Mouse (Mus musculus) midbrain, embryonic 11.5 days (tissue): ENCODE results near the gene Aqp2. TPM values are rescaled to one million over a fixed set of nuclear protein-coding genes. Genes with fewer than 3 reads are reported as not detected.

Experiments
- ATAC-seq: fragments of 200-750 bp; cut with Nextera tagmentation; 2 replicates; pipeline ENCODE4 v1.8.0; 2017; ENCODE audit warnings: moderate TSS enrichment, moderate library complexity; ENCODE audit not compliant: low FRiP score
- DNase-seq: peaks from one replicate; pipeline ENCODE4 v3.0.0; 2015; ENCODE audit warnings: low spot score; ENCODE audit errors: missing footprints
- H3K27ac ChIP-seq: fragments of 300-500 bp; sonication (generic); 2 replicates; pipeline ENCODE4 v1.5.1; 2014; ENCODE audit warnings: low read depth, low read length
- H3K27me3 ChIP-seq: fragments of 300-500 bp; sonication (generic); 2 replicates; pipeline ENCODE4 v1.6.1; 2014; ENCODE audit warnings: mild to moderate bottlenecking, low read length, moderate library complexity, mixed read lengths; ENCODE audit not compliant: control insufficient read depth, insufficient read depth
- H3K36me3 ChIP-seq: fragments of 300-500 bp; sonication (generic); 2 replicates; pipeline ENCODE4 v1.6.1; 2014; ENCODE audit warnings: mild to moderate bottlenecking, low read length, moderate library complexity, mixed read lengths; ENCODE audit not compliant: control insufficient read depth, insufficient read depth
- H3K4me1 ChIP-seq: fragments of 300-500 bp; sonication (generic); 2 replicates; pipeline ENCODE4 v1.6.1; 2014; ENCODE audit warnings: low read length; ENCODE audit not compliant: control insufficient read depth, insufficient read depth
- H3K4me2 ChIP-seq: fragments of 300-500 bp; sonication (generic); 2 replicates; pipeline ENCODE4 v1.6.1; 2014; ENCODE audit warnings: mild to moderate bottlenecking, moderate library complexity
- H3K4me3 ChIP-seq: fragments of 300-500 bp; sonication (generic); 2 replicates; pipeline ENCODE4 v1.5.1; 2014; ENCODE audit warnings: low read depth, low read length
- H3K9ac ChIP-seq: fragments of 300-500 bp; sonication (generic); 2 replicates; pipeline ENCODE4 v1.6.1; 2014; ENCODE audit warnings: low read length
- H3K9me3 ChIP-seq: fragments of 300-500 bp; sonication (generic); 2 replicates; pipeline ENCODE4 v1.6.1; 2016; ENCODE audit warnings: low read length; ENCODE audit not compliant: control insufficient read depth
- WGBS: fragments of 180-500 bp; shearing (Covaris S2); extraction: QIAGEN DNeasy Blood & Tissue Kit; methylation state at CpG from one replicate; pipeline ENCODE4 v1.1.7; 2014; 5-methylcytosine and 5-hydroxymethylcytosine counted together
- polyA plus RNA-seq: library from polyadenylated mRNA; unstranded; fragments of >200 nt; fragmentation: Nextera tagmentation; extraction: Ambion mirVana; gene quantifications from 2 replicates; pipeline ENCODE4 v1.2.1, GENCODE M21; 2014

Gene Aqp2
- polyA plus RNA-seq, 1 experiment from 2014 or later = not detected

- H3K4me2 ChIP-seq = no peak overlapping the region
- DNase-seq (no peak), ATAC-seq (no peak)
- no peak overlapping the region for H3K27ac ChIP-seq
- H3K36me3 ChIP-seq = no peaks in the 10 kb centered on the region
- H3K9me3 ChIP-seq = no peaks in the 10 kb centered on the region
- H3K4me3 ChIP-seq = no peak overlapping the region
- H3K27me3 ChIP-seq = peaks cover 91% of the 10 kb centered on the region
- WGBS = 87% methylated on average over 3 of the region's 3 CpGs
- H3K9ac ChIP-seq = no peak overlapping the region
- peaks cover 19% of the 10 kb centered on the region for H3K4me1 ChIP-seq
These were observed 7.7 kb downstream of the Aqp2 start for GRCm38 (mm10) chr15:99586525-99586924.

GRCm38 (mm10) chr15:99589237-99589636, 10.4 kb downstream of the Aqp2 start:
- no peak for DNase-seq
- ATAC-seq = no peak
- 3% methylated on average over 9 of the region's 9 CpGs for WGBS
- H3K27ac ChIP-seq = no peak overlapping the region
- H3K36me3 ChIP-seq = no peaks in the 10 kb centered on the region
- peaks cover 15% of the 10 kb centered on the region for H3K4me1 ChIP-seq
- H3K4me2 ChIP-seq = no peak overlapping the region
- H3K4me3 ChIP-seq = no peak overlapping the region
- no peak overlapping the region for H3K9ac ChIP-seq
- no peaks in the 10 kb centered on the region for H3K9me3 ChIP-seq
- peaks cover 93% of the 10 kb centered on the region for H3K27me3 ChIP-seq

- 20% methylated on average over 7 of the region's 7 CpGs for WGBS
- H3K27me3 ChIP-seq = peaks cover 88% of the 10 kb centered on the region
These were observed 10.8 kb downstream of the Aqp2 start for GRCm38 (mm10) chr15:99589704-99590103.

DNA sequence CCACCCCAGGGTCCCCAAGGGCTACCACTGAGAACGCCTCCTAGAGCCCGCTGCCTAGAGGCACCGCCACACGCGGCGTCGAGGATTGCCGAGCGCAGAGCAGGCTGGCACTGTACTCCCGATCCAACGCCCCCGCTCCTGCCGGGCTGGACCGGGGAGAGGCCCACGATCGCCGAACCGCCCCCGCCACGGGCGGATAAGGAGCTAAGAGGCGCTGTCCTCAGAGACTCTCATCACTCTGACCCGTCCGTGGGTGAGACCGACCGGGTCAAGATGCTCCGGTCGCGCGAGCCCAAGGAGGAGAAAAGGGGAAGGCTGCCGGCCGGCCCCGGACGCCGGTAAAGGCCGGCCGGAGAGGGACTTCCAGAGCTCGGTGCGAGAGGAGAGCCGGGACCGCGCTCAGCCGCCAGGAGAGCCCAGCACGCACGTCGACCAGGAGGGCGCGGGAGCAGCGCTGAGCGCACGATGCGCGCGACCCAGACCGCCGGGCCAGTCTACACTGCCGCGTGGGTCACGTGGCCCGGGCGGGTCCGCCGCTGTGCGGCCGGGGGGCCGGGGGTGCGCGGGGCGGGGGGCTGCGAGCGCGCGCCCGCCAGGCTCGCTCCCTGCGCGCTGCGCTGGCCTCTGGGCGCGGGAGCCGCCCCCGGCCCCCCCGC, 11.7 kb downstream of the Aqp2 start, which contains the start of gene Aqp5:
Gene Aqp5, plus strand, starts transcription at position 354 of the 656 bp plus-strand sequence.
- Histone ChIP-seq H3K27ac (no peak within 1 kb of the TSS), H3K9ac (peak within 1 kb of the TSS; percentile 27), H3K27me3 (peaks cover 82% of the 10 kb centered on the region), H3K4me1 (peaks cover 5% of the 10 kb centered on the region; the same call in 1 of the 2 replicates), H3K36me3 (no peaks in the 10 kb centered on the region), H3K4me3 (peak within 1 kb of the TSS; percentile 37), H3K9me3 (no peaks in the 10 kb centered on the region), H3K4me2 (peak within 1 kb of the TSS; percentile 46)
- DNase-seq (peak; percentile 91), ATAC-seq (peak; percentile 75)
- WGBS = 2% methylated on average over 57 of the region's 83 CpGs

More at GRCm38 (mm10) chr15:99589704-99590103, 10.8 kb downstream of the Aqp2 start:
- ATAC-seq (no peak), DNase-seq (no peak)
- Histone ChIP-seq H3K4me2 (no peak overlapping the region), H3K9me3 (no peaks in the 10 kb centered on the region), H3K4me1 (peaks cover 10% of the 10 kb centered on the region), H3K9ac (no peak overlapping the region), H3K36me3 (no peaks in the 10 kb centered on the region), H3K4me3 (no peak overlapping the region), H3K27ac (no peak overlapping the region)

- ATAC-seq (no peak), DNase-seq (no peak)
- Histone ChIP-seq H3K9ac (no peak overlapping the region), H3K27me3 (peaks cover 70% of the 10 kb centered on the region), H3K4me3 (no peak overlapping the region), H3K9me3 (no peaks in the 10 kb centered on the region), H3K4me1 (peaks cover 5% of the 10 kb centered on the region; the same call in 1 of the 2 replicates), H3K27ac (no peak overlapping the region), H3K4me2 (no peak overlapping the region), H3K36me3 (no peaks in the 10 kb centered on the region)
- WGBS = 80% methylated on average over 8 of the region's 8 CpGs
These were observed 13.3 kb downstream of the Aqp2 start for GRCm38 (mm10) chr15:99592177-99592576.

- Histone ChIP-seq H3K4me1 (peaks cover 5% of the 10 kb centered on the region), H3K4me2 (no peak overlapping the region), H3K27ac (no peak overlapping the region), H3K36me3 (no peaks in the 10 kb centered on the region), H3K9ac (no peak overlapping the region), H3K9me3 (no peaks in the 10 kb centered on the region), H3K4me3 (no peak overlapping the region), H3K27me3 (peaks cover 68% of the 10 kb centered on the region)
- no peak for DNase-seq
- 87% methylated on average over 5 of the region's 5 CpGs for WGBS
- no peak for ATAC-seq
These were observed 14.0 kb downstream of the Aqp2 start for GRCm38 (mm10) chr15:99592877-99593276.

DNA sequence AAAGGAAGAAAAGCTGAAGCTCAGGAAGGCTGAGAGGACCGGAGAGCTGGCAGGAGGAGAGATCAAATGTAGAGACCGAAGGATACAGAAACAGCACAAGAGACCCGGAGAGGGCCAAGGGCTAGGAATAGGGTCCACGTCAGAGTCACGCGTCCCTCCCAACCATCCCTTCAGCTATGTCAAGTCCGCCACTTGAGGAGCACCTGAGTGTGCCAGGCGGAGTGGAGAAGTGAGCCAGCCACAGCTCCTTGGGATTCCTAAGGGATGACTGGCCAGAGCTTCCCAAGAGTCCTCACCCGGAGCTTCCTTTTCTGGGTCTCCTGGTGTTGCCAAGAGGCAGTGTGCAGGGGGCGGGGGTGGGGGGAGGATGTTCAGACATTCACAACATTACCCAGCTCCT, 16.1 kb downstream of the Aqp2 start:
- Histone ChIP-seq H3K4me1 (peaks cover 10% of the 10 kb centered on the region), H3K9ac (no peak overlapping the region), H3K4me2 (no peak overlapping the region), H3K4me3 (no peak overlapping the region), H3K27ac (no peak overlapping the region), H3K36me3 (no peaks in the 10 kb centered on the region), H3K27me3 (peaks cover 48% of the 10 kb centered on the region), H3K9me3 (no peaks in the 10 kb centered on the region)
- DNase-seq (no peak), ATAC-seq (no peak)
- 85% methylated on average over 10 of the region's 10 CpGs for WGBS

DNA sequence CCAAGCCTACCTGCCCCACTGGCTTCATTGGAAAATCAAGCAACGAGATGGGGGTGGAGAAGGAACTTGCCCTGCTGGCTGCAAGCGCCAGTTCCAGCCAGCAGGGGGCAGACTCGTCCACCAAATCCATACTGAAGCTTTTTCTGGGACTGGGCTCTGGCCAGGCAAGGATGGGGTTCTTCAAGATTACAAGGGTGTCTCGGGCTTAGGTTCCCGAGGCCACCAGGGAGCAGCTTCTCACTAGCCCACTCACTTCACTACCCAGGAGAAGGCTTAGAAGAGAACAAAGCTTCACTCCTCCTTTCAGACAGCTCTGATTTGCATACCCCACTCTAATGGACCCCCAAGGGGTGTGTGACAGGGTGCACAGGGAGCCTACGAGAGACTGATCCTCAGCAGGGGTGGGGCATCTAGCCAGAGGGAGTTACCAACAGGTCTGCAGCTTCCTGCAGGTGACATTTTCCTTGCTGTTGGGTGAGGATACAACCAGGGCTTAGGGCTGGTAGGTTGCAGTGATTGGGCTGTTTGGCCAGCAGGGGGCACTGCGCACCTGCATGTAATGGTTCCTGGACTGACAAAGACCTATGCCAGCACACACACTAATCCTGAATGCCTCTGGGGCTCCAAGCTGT, 17.3 kb downstream of the Aqp2 start:
- H3K27ac ChIP-seq = no peak overlapping the region
- no peaks in the 10 kb centered on the region for H3K9me3 ChIP-seq
- H3K9ac ChIP-seq = no peak overlapping the region
- WGBS = 0% methylated on average over 7 of the region's 7 CpGs
- peak; percentile 99 for DNase-seq
- peaks cover 9% of the 10 kb centered on the region for H3K4me1 ChIP-seq
- no peaks in the 10 kb centered on the region for H3K36me3 ChIP-seq
- H3K4me3 ChIP-seq = no peak overlapping the region
- peak; percentile 88 for ATAC-seq
- H3K4me2 ChIP-seq = no peak overlapping the region
- H3K27me3 ChIP-seq = peaks cover 39% of the 10 kb centered on the region

DNA sequence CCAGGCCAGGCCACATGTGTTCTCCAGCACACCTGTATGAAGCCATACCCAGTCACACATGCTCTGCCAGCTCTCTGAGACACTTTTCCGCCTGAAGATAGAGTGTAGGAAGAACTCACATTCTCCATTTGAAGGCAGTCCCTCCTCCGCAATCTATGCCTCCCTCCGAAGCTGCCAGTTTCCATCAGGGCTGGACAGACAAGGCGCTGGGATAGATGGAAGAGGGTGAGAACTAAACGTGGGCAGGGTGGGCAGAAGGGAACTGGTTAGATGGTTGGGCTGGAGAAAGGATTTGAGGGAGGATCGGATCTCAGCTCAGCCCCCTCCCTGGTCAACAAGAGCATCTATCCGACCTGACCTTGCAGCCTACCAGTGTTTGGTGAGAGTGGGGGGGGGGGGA, 18.0 kb downstream of the Aqp2 start:
- Histone ChIP-seq H3K4me1 (peaks cover 13% of the 10 kb centered on the region), H3K36me3 (no peaks in the 10 kb centered on the region), H3K4me3 (no peak overlapping the region), H3K9me3 (no peaks in the 10 kb centered on the region), H3K9ac (no peak overlapping the region), H3K27ac (no peak overlapping the region), H3K27me3 (peaks cover 32% of the 10 kb centered on the region), H3K4me2 (no peak overlapping the region)
- DNase-seq (no peak), ATAC-seq (no peak)
- WGBS = 57% methylated on average over 7 of the region's 7 CpGs
